Mouse (Mus musculus) heart, postnatal 0 days (tissue): Measurements from ENCODE around the gene Bcar3.

Source experiments
- CTCF ChIP-seq: IDR thresholded peaks from 2 replicates; pipeline ENCODE4 v1.5.1; 2016; ENCODE audit warnings: antibody characterized with exemption, control low read depth, low read depth
- EP300 ChIP-seq: IDR thresholded peaks from 2 replicates; pipeline ENCODE4 v1.6.1; 2016; ENCODE audit warnings: antibody characterized with exemption, low read depth

GRCm38 (mm10) chr3:122460848-122461511 is 167.0 kb downstream of the Bcar3 start:
- TF ChIP-seq CTCF (no peak), EP300 (no peak)
